23 mouse cellular contexts compared by ENCODE assay signal in the genomic region with DNA sequence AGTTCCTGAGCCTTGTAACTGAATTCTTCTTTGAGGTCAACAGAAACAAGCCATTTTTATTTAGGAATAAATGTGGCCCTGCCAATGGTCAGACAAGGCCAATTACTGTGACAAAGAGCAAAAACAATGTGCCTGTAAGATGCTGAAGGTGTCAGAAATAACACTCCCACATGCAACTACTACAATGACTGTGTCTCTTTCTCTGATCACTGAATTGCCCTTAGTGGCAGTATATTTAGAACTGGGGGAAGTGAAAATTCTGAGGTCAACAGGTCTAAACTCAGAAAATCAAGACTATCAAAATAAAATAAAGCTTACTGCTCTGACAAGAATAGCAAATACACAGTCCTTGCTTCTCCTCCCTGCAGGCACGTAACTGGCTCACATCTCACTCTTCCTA.
"Had no signal": no experiment of that assay in that cellular context is flagged by ENCODE, and none has a peak within 500 bp of the region (broad histone marks: within the 10 kb centered on the region; RNA-seq: fewer than 3 reads in every experiment).

No protein-coding gene starts in this region.

- H3K9me3 ChIP-seq: heart, embryonic 13.5 days; heart, embryonic 15.5 days; hindbrain, embryonic 13.5 days; hindbrain, embryonic 15.5 days; kidney, embryonic 15.5 days; limb, embryonic 12.5 days; liver, embryonic 12.5 days had no signal

- H3K4me2 ChIP-seq: heart, embryonic 11.5 days; heart, embryonic 13.5 days; heart, embryonic 15.5 days; hindbrain, embryonic 13.5 days; hindbrain, embryonic 15.5 days; kidney, embryonic 15.5 days; limb, embryonic 12.5 days; liver, embryonic 12.5 days had no signal

- H3K27me3 ChIP-seq: heart, embryonic 13.5 days; heart, embryonic 15.5 days; hindbrain, embryonic 13.5 days; hindbrain, embryonic 15.5 days; kidney, embryonic 15.5 days; limb, embryonic 12.5 days; liver, embryonic 12.5 days had no signal

- H3K27ac ChIP-seq: heart, embryonic 13.5 days; heart, embryonic 15.5 days; hindbrain, embryonic 13.5 days; hindbrain, embryonic 15.5 days; hindbrain, postnatal 0 days; kidney, embryonic 15.5 days; kidney, postnatal 0 days; limb, embryonic 12.5 days; liver, embryonic 12.5 days; liver, embryonic 14.5 days had no signal

- H3K36me3 ChIP-seq: heart, embryonic 15.5 days; hindbrain, embryonic 13.5 days; hindbrain, embryonic 15.5 days; liver, embryonic 12.5 days had no signal

- DNase-seq: forebrain, postnatal 0 days; gastrocnemius, postnatal 25 days; heart, adult 18-20 months; heart, postnatal 14 days; kidney, adult 11 months; kidney, adult 8-10 months; kidney, postnatal 14 days; kidney, postnatal 36 days; layer of hippocampus, adult 9-11 months; layer of hippocampus, postnatal 36 days; left cerebral cortex, postnatal 4 days had no signal

- ATAC-seq: forebrain, postnatal 0 days; hindbrain, postnatal 0 days; intestine, embryonic 16.5 days; liver, embryonic 12.5 days had no signal

- H3K4me1 ChIP-seq: heart, embryonic 15.5 days; hindbrain, embryonic 13.5 days; hindbrain, embryonic 15.5 days; kidney, embryonic 15.5 days had no signal

- H3K9ac ChIP-seq: forebrain, postnatal 0 days; heart, embryonic 13.5 days; heart, embryonic 15.5 days; hindbrain, embryonic 13.5 days; hindbrain, embryonic 15.5 days; kidney, embryonic 15.5 days; limb, embryonic 12.5 days; liver, embryonic 12.5 days; liver, embryonic 14.5 days had no signal

- H3K4me3 ChIP-seq: heart, embryonic 13.5 days; heart, embryonic 15.5 days; hindbrain, embryonic 13.5 days; hindbrain, embryonic 15.5 days; kidney, embryonic 15.5 days; limb, embryonic 12.5 days; liver, embryonic 12.5 days had no signal
